Mouse (Mus musculus) spleen, adult 2 months (tissue): ENCODE data around the gene Cck. TPM values are rescaled to one million over a fixed set of nuclear protein-coding genes. Genes with fewer than 3 reads are reported as not detected.

ENCODE experiments used
- DNase-seq, 2 experiments: peaks; one replicate each; pipeline versions ENCODE4 v3.0.0 to v3.0.0-alpha.2; 2012 to 2021; ENCODE audit warnings: low spot score in 2 of 2, low read depth in 1 of 2
- H3K27ac ChIP-seq: fragments of 200-500 bp; 2 replicates; pipeline ENCODE4 v1.5.1; 2012; ENCODE audit warnings: low read length, inconsistent platforms; ENCODE audit not compliant: insufficient read depth
- H3K27me3 ChIP-seq: fragments of 200-500 bp; 2 replicates; pipeline ENCODE4 v1.6.1; 2012; ENCODE audit warnings: mild to moderate bottlenecking, moderate library complexity, low read length, inconsistent platforms; ENCODE audit not compliant: control insufficient read depth, insufficient read depth
- H3K36me3 ChIP-seq: fragments of 200-500 bp; 2 replicates; pipeline ENCODE4 v1.6.1; 2012; ENCODE audit warnings: mild to moderate bottlenecking, low read length, inconsistent platforms; ENCODE audit not compliant: control insufficient read depth, insufficient read depth
- H3K4me1 ChIP-seq: fragments of 200-500 bp; 2 replicates; pipeline ENCODE4 v1.6.1; 2011; ENCODE audit warnings: inconsistent platforms; ENCODE audit not compliant: control insufficient read depth, insufficient read depth, insufficient read length
- H3K4me3 ChIP-seq: fragments of 200-500 bp; 2 replicates; pipeline ENCODE4 v1.5.1; 2011; ENCODE audit warnings: mild to moderate bottlenecking, inconsistent platforms; ENCODE audit not compliant: insufficient read depth, insufficient read length; ENCODE audit errors: extremely low read depth
- CTCF ChIP-seq: fragments of 200-500 bp; IDR thresholded peaks from 2 replicates; pipeline ENCODE4 v1.5.1; 2011; ENCODE audit warnings: mild to moderate bottlenecking, inconsistent platforms; ENCODE audit not compliant: insufficient read depth, insufficient read length, insufficient replicate concordance; ENCODE audit errors: extremely low read depth
- POLR2A ChIP-seq: fragments of 200-500 bp; IDR thresholded peaks from 2 replicates; pipeline ENCODE4 v1.6.1; 2011; ENCODE audit warnings: low read depth, low read length, inconsistent platforms
- WGBS: fragments of 180-500 bp; shearing (Covaris S2); methylation state at CpG from one replicate; pipeline ENCODE4 v1.1.7; 2018; 5-methylcytosine and 5-hydroxymethylcytosine counted together
- polyA plus RNA-seq: library from polyadenylated mRNA; depleted of rRNA; stranded (reverse); fragments of >200 nt; gene quantifications from 2 replicates; pipeline ENCODE4 v1.2.3, GENCODE M21; 2012; rRNA removed

Gene Cck
- polyA plus RNA-seq, 1 experiment: not detected

GRCm38 (mm10) chr9:121445364-121445763, 50.1 kb downstream of the Cck start:
- no peaks in the 10 kb centered on the region for H3K4me1 ChIP-seq
- TF ChIP-seq CTCF (no peak), POLR2A (no peak)
- WGBS: 81% methylated on average over 2 of the region's 2 CpGs
- no peak for DNase-seq
- H3K4me3 ChIP-seq: no peak overlapping the region
- H3K36me3 ChIP-seq: peaks cover 45% of the 10 kb centered on the region
- H3K27ac ChIP-seq: no peak overlapping the region
- no peaks in the 10 kb centered on the region for H3K27me3 ChIP-seq

DNA sequence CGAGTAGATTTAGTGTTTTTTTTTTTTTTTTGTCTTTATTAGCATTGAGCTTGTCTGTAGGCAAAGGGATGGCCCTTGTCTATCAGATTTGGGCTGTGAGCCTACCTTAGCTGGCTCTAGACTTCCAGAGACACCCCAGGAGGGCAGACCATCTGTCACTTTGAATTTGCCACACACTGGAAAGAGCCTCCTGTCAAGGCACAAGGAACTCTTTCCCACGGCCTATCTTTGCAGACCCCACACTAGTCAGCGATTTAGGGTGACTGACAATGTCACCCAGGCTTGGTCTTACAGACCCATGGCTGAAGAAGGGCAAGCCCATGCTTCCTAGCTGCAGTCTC, 51.2 kb downstream of the Cck start:
- H3K36me3 ChIP-seq: peaks cover 42% of the 10 kb centered on the region

DNA sequence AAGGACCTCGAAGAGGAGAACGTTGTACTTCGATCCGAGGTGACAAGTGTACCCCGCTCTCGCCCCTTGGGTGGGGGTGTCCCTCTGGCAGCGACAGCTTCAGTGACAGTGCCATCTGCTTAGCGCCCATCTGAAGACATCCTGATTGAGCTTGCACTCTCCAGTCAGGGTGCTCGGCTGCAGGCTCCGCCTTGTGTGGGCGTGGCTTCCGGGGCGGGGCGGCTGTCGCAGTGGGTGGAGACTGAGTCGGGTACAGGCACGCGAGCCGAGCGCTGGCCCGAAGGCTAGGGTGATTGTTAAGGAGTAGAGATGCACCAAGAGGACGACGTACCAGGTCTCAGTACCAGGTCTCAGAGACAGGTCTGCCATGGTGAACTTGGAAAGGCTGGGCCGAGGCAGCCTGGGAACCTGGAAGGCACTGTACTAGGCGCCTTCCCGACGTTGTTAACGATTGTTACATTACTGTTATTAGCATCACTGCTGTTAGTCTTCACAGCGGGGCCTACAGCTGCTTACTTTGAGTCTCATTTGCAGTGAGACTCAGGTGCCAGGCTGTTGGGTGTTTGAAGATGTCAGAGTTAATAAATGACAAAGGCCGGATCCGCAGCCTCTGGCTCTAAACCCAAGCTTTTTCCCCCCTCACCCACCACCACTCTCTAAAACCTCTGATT, 51.7 kb downstream of the Cck start:
- no peak overlapping the region for H3K27ac ChIP-seq
- DNase-seq: no peak
- peaks cover 40% of the 10 kb centered on the region for H3K36me3 ChIP-seq
- no peak overlapping the region for H3K4me3 ChIP-seq
- WGBS: 93% methylated on average over 31 of the region's 31 CpGs
- no peaks in the 10 kb centered on the region for H3K27me3 ChIP-seq
- H3K4me1 ChIP-seq: no peaks in the 10 kb centered on the region
- TF ChIP-seq POLR2A (no peak), CTCF (no peak)

More for the DNA sequence above, 51.2 kb downstream of the Cck start:
- DNase-seq: no peak
- H3K4me1 ChIP-seq: no peaks in the 10 kb centered on the region
- H3K27ac ChIP-seq: no peak overlapping the region
- TF ChIP-seq POLR2A (no peak), CTCF (no peak)
- no peak overlapping the region for H3K4me3 ChIP-seq
- H3K27me3 ChIP-seq: no peaks in the 10 kb centered on the region
- 79% methylated on average over 3 of the region's 3 CpGs for WGBS

- TF ChIP-seq CTCF (no peak), POLR2A (no peak)
- H3K27ac ChIP-seq: no peak overlapping the region
- no peak for DNase-seq
- no peaks in the 10 kb centered on the region for H3K4me1 ChIP-seq
- H3K36me3 ChIP-seq: peaks cover 30% of the 10 kb centered on the region
- 87% methylated on average over 1 of the region's 1 CpGs for WGBS
- no peaks in the 10 kb centered on the region for H3K27me3 ChIP-seq
- H3K4me3 ChIP-seq: no peak overlapping the region
Observed at GRCm38 (mm10) chr9:121442145-121442544, 53.3 kb downstream of the Cck start.

Other genes with a start within 250 kb of the Cck start
- 0.39 and 0.48 TPM in 2 replicates for gene Ulk4, start 218.5 kb downstream of the Cck start, polyA plus RNA-seq
- gene Trak1, start 198.2 kb downstream of the Cck start, polyA plus RNA-seq: 31.0 and 43.6 TPM in 2 replicates
- 0.11 TPM in 1 of 2 replicates, not detected in the other for gene Lyzl4, start 146.4 kb upstream of the Cck start, polyA plus RNA-seq
- gene Vipr1, start 147.0 kb upstream of the Cck start, polyA plus RNA-seq: 7.2 and 8.0 TPM in 2 replicates
- 10.0 and 12.0 TPM in 2 replicates for gene Sec22c, start 209.8 kb upstream of the Cck start, polyA plus RNA-seq
- 5.8 and 10.4 TPM in 2 replicates for gene Ss18l2, start 214.6 kb upstream of the Cck start, polyA plus RNA-seq
- 36.6 and 38.7 TPM in 2 replicates for gene Nktr, start 223.5 kb upstream of the Cck start, polyA plus RNA-seq